Mouse (Mus musculus) lung, embryonic 14.5 days (tissue): ENCODE measurements at regions not wholly inside any gene's neighbourhood (a gene's known extent, or its start where the extent isn't known, plus 50 kb on each side); places are given as distances from the start of the nearest gene placed in this dataset.
"Not testable (repeated sequence)": the region's sequence is repeated elsewhere in the genome, so short reads cannot be mapped to it uniquely, and the experiment has no call there.

Source experiments
- ATAC-seq: fragments of 200-750 bp; cut with Nextera tagmentation; 2 replicates; pipeline ENCODE4 v1.8.0; 2017; ENCODE audit warnings: mild to moderate bottlenecking, moderate TSS enrichment, moderate library complexity; ENCODE audit not compliant: insufficient read depth
- DNase-seq: peaks from one replicate; pipeline ENCODE4 v3.0.0-alpha.2; 2015
- H3K27ac ChIP-seq: fragments of 300-500 bp; sonication (generic); 2 replicates; pipeline ENCODE4 v1.5.1; 2014; ENCODE audit warnings: low read depth, mild to moderate bottlenecking, moderate library complexity
- H3K27me3 ChIP-seq: fragments of 300-500 bp; sonication (generic); 2 replicates; pipeline ENCODE4 v1.6.1; 2014; ENCODE audit warnings: low read length, control low read depth; ENCODE audit not compliant: insufficient read depth
- H3K36me3 ChIP-seq: fragments of 300-500 bp; sonication (generic); 2 replicates; pipeline ENCODE4 v1.6.1; 2014; ENCODE audit warnings: control low read depth; ENCODE audit not compliant: insufficient read depth
- H3K4me1 ChIP-seq: fragments of 300-500 bp; sonication (generic); 2 replicates; pipeline ENCODE4 v1.6.1; 2014; ENCODE audit warnings: antibody characterized with exemption, control low read depth; ENCODE audit not compliant: insufficient read depth
- H3K4me2 ChIP-seq: fragments of 300-500 bp; sonication (generic); 2 replicates; pipeline ENCODE4 v1.6.1; 2014; ENCODE audit warnings: mild to moderate bottlenecking
- H3K4me3 ChIP-seq: fragments of 300-500 bp; sonication (generic); 2 replicates; pipeline ENCODE4 v1.5.1; 2014; ENCODE audit warnings: low read depth, low read length
- H3K9ac ChIP-seq: fragments of 300-500 bp; sonication (generic); 2 replicates; pipeline ENCODE4 v1.6.1; 2014
- H3K9me3 ChIP-seq: fragments of 300-500 bp; sonication (generic); 2 replicates; pipeline ENCODE4 v1.6.1; 2016; ENCODE audit warnings: low read depth, low read length, control low read depth
- CTCF ChIP-seq: IDR thresholded peaks from 2 replicates; pipeline ENCODE4 v1.5.1; 2016; ENCODE audit warnings: antibody characterized with exemption, low read depth
- WGBS: fragments of 180-500 bp; shearing (Covaris S2); extraction: QIAGEN DNeasy Blood & Tissue Kit; methylation state at CpG from one replicate; pipeline ENCODE4 v1.1.7; 2014; 5-methylcytosine and 5-hydroxymethylcytosine counted together

- ATAC-seq (no peak), DNase-seq (no peak)
- no peak for TF ChIP-seq CTCF
- no peaks in the 10 kb centered on the region for H3K36me3 ChIP-seq
- no peak overlapping the region for H3K9ac ChIP-seq
- H3K27ac ChIP-seq, result no peak overlapping the region
- WGBS, result 52% methylated on average over 6 of the region's 6 CpGs
- no peaks in the 10 kb centered on the region for H3K9me3 ChIP-seq
- no peaks in the 10 kb centered on the region for H3K27me3 ChIP-seq
- no peaks in the 10 kb centered on the region for H3K4me1 ChIP-seq
- H3K4me3 ChIP-seq, result no peak overlapping the region
- H3K4me2 ChIP-seq, result no peak overlapping the region
These were observed 74.5 kb downstream of the Aasdhppt start for GRCm38 (mm10) chr9:4234796-4235195.

- H3K4me1 ChIP-seq, DNase-seq, H3K4me3 ChIP-seq, H3K27ac ChIP-seq, H3K36me3 ChIP-seq, H3K27me3 ChIP-seq, H3K9me3 ChIP-seq, H3K9ac ChIP-seq, ATAC-seq, H3K4me2 ChIP-seq: not testable (repeated sequence)
- WGBS, result 68% methylated on average over 1 of the region's 1 CpGs
These were observed 94.7 kb downstream of the Aasdhppt start for GRCm38 (mm10) chr9:4214571-4214970.

- Histone ChIP-seq H3K9ac (no peak overlapping the region), H3K9me3 (no peaks in the 10 kb centered on the region), H3K36me3 (no peaks in the 10 kb centered on the region), H3K27me3 (no peaks in the 10 kb centered on the region), H3K4me2 (no peak overlapping the region), H3K27ac (no peak overlapping the region), H3K4me3 (no peak overlapping the region), H3K4me1 (no peaks in the 10 kb centered on the region)
- ATAC-seq, result no peak
- TF ChIP-seq CTCF, result 0 out of 2 replicates have a peak, but pooled peaks have one; percentile 8
- 91% methylated on average over 4 of the region's 4 CpGs for WGBS
- peak; percentile 16 for DNase-seq
These were observed 99.2 kb downstream of the Aasdhppt start for GRCm38 (mm10) chr9:4209987-4210476.

- ATAC-seq, H3K36me3 ChIP-seq, H3K27ac ChIP-seq, H3K9ac ChIP-seq, H3K4me1 ChIP-seq, DNase-seq, H3K4me3 ChIP-seq, H3K27me3 ChIP-seq, H3K9me3 ChIP-seq, H3K4me2 ChIP-seq: not testable (repeated sequence)
- WGBS, result 76% methylated on average over 4 of the region's 4 CpGs
These were observed 116.5 kb downstream of the Aasdhppt start for GRCm38 (mm10) chr9:4192737-4193136.

GRCm38 (mm10) chr9:4156011-4156410, 153.3 kb downstream of the Aasdhppt start:
- not testable (repeated sequence) for DNase-seq

GRCm38 (mm10) chr9:4138829-4139228, 170.4 kb downstream of the Aasdhppt start:
- not testable (repeated sequence) for H3K9ac ChIP-seq, DNase-seq, ATAC-seq, H3K4me3 ChIP-seq, H3K4me1 ChIP-seq, H3K27ac ChIP-seq, H3K4me2 ChIP-seq, H3K9me3 ChIP-seq, H3K36me3 ChIP-seq, H3K27me3 ChIP-seq
- WGBS, result 51% methylated on average over 13 of the region's 15 CpGs

More at GRCm38 (mm10) chr9:4156011-4156410, 153.3 kb downstream of the Aasdhppt start:
- not testable (repeated sequence) for H3K9ac ChIP-seq, H3K4me2 ChIP-seq, H3K36me3 ChIP-seq, H3K27me3 ChIP-seq, H3K4me3 ChIP-seq, H3K9me3 ChIP-seq, H3K27ac ChIP-seq, H3K4me1 ChIP-seq, ATAC-seq
- 83% methylated on average over 12 of the region's 12 CpGs for WGBS

GRCm38 (mm10) chr9:4092518-4092917, 216.8 kb downstream of the Aasdhppt start:
- no peak overlapping the region for H3K27ac ChIP-seq
- H3K9ac ChIP-seq, result no peak overlapping the region
- H3K27me3 ChIP-seq, result no peaks in the 10 kb centered on the region
- 81% methylated on average over 3 of the region's 3 CpGs for WGBS
- H3K4me2 ChIP-seq, result no peak overlapping the region
- H3K4me3 ChIP-seq, result no peak overlapping the region
- H3K36me3 ChIP-seq, result no peaks in the 10 kb centered on the region
- no peaks in the 10 kb centered on the region for H3K4me1 ChIP-seq
- H3K9me3 ChIP-seq, result no peaks in the 10 kb centered on the region
- no peak for TF ChIP-seq CTCF
- ATAC-seq (no peak), DNase-seq (no peak)

- H3K9me3 ChIP-seq, H3K36me3 ChIP-seq, H3K9ac ChIP-seq, H3K4me1 ChIP-seq, H3K27me3 ChIP-seq, DNase-seq, H3K27ac ChIP-seq, H3K4me3 ChIP-seq, H3K4me2 ChIP-seq, ATAC-seq: not testable (repeated sequence)
- 69% methylated on average over 4 of the region's 4 CpGs for WGBS
These were observed 226.6 kb downstream of the Aasdhppt start for GRCm38 (mm10) chr9:4082668-4083067.
